Mouse (Mus musculus) inflammation-experienced regulatory T-cells (primary cell): ENCODE data around the gene Trmt11. TPM values are rescaled to one million over a fixed set of nuclear protein-coding genes. Genes with fewer than 3 reads are reported as not detected.

Experiments
- polyA plus RNA-seq, 2 experiments: library from polyadenylated mRNA; unstranded; fragments of 100-300 nt; shearing (Covaris generic); gene quantifications; one replicate each; pipeline ENCODE4 v1.2.1; 2017

The Trmt11 gene
- polyA plus RNA-seq = 10 to 100 TPM; 36.5 to 42.1 TPM

GRCm38 (mm10) chr10:30600542-30600966 lies at the start of gene Trmt11:
Gene Trmt11, minus strand, starts transcription at chr10:30600749.

GRCm38 (mm10) chr10:30629513-30629912 lies 29.0 kb upstream of the Trmt11 start, which contains the start of gene Hint3:
Gene Hint3, minus strand, starts transcription at chr10:30629632.

Other genes with a start within 250 kb of the Trmt11 start
- 10 to 100 TPM; 43.0 to 55.4 TPM for gene Hint3, start 28.9 kb upstream of the Trmt11 start, polyA plus RNA-seq
- 100 to 1,000 TPM in 1 of 2 experiments, 10 to 100 TPM in 1; 54.5 to 213 TPM for gene Ncoa7, start 202.6 kb upstream of the Trmt11 start, polyA plus RNA-seq
- gene Hey2, start 242.1 kb upstream of the Trmt11 start, polyA plus RNA-seq = 1 to 10 TPM in 1 of 2 experiments, under 1 TPM in 1; 0.28 to 1.4 TPM